Mouse (Mus musculus) layer of hippocampus, adult 18-20 months (tissue): ENCODE data around the gene Tedc1. TPM values are rescaled to one million over a fixed set of nuclear protein-coding genes. Genes with fewer than 3 reads are reported as not detected.

Experiments
- DNase-seq, 2 experiments: peaks; one replicate each; pipeline ENCODE4 v3.0.0; 2022; ENCODE audit warnings: low spot score in 2 of 2
- total RNA-seq, 2 experiments: library from RNA; stranded (reverse); gene quantifications; 2 replicates each; pipeline ENCODE4 v1.2.3; 2021

Gene Tedc1
- total RNA-seq, 2 experiments from 2014 or later, result 0.91 to 0.97 TPM

- no peak for DNase-seq
These were observed 17.0 kb upstream of the Tedc1 start for GRCm38 (mm10) chr12:113138901-113139864.

GRCm38 (mm10) chr12:113139908-113140615 is 16.2 kb upstream of the Tedc1 start, which contains the start of gene Crip2:
TSS of gene Crip2 (plus strand) at chr12:113140236.
- peak; percentile 91 to 93 for DNase-seq

GRCm38 (mm10) chr12:113140616-113141411 is 15.4 kb upstream of the Tedc1 start:
- DNase-seq, result no peak

GRCm38 (mm10) chr12:113141531-113141973 is 14.7 kb upstream of the Tedc1 start:
- DNase-seq, result peak; percentile 34 to 60

- peak; percentile 27 to 67 for DNase-seq
These were observed 13.9 kb upstream of the Tedc1 start for GRCm38 (mm10) chr12:113142021-113142975.

GRCm38 (mm10) chr12:113143164-113143563 is 13.1 kb upstream of the Tedc1 start:
- no peak for DNase-seq

- peak in 1 of 2 experiments; percentile 62 for DNase-seq
These were observed 12.0 kb upstream of the Tedc1 start for GRCm38 (mm10) chr12:113144001-113144756.

GRCm38 (mm10) chr12:113144886-113145285 is 11.3 kb upstream of the Tedc1 start:
- DNase-seq, result no peak

GRCm38 (mm10) chr12:113145591-113145990 is 10.6 kb upstream of the Tedc1 start:
- no peak for DNase-seq

GRCm38 (mm10) chr12:113146112-113147057 is 9.8 kb upstream of the Tedc1 start, which contains the start of gene Crip1:
TSS of gene Crip1 (plus strand) at chr12:113146316.
- DNase-seq, result peak; percentile 76 to 85

GRCm38 (mm10) chr12:113147481-113147880 is 8.7 kb upstream of the Tedc1 start:
- DNase-seq, result no peak

GRCm38 (mm10) chr12:113148381-113149035 is 7.7 kb upstream of the Tedc1 start:
- no peak for DNase-seq

GRCm38 (mm10) chr12:113149341-113149740 is 6.9 kb upstream of the Tedc1 start:
- DNase-seq, result no peak

- DNase-seq, result no peak
These were observed 6.3 kb upstream of the Tedc1 start for GRCm38 (mm10) chr12:113149896-113150295.

GRCm38 (mm10) chr12:113150591-113150990 is 5.6 kb upstream of the Tedc1 start:
- DNase-seq, result no peak

- DNase-seq, result no peak
These were observed 5.2 kb upstream of the Tedc1 start for GRCm38 (mm10) chr12:113151046-113151445.

- no peak for DNase-seq
These were observed 4.5 kb upstream of the Tedc1 start for GRCm38 (mm10) chr12:113151661-113152271.
